Mouse (Mus musculus): Measurements from ENCODE around the gene Olfr690. TPM values are rescaled to one million over a fixed set of nuclear protein-coding genes. Genes with fewer than 3 reads are reported as not detected.

Gene Olfr690
- total and polyA plus RNA-seq, 2 experiments = not detected

GRCm38 (mm10) chr7:105342752-105343151 is 8.8 kb upstream of the Olfr690 start:
- 76% methylated on average over 2 of the region's 2 CpGs for WGBS
- no peaks in the 10 kb centered on the region for H3K36me3 ChIP-seq (ENCODE audit: control insufficient read depth, insufficient read depth, low read length)
- no peaks in the 10 kb centered on the region for H3K79me2 ChIP-seq (ENCODE audit: control insufficient read depth, insufficient read depth, low read length)
- H3K4me1 ChIP-seq (ENCODE audit: control insufficient read depth, insufficient read depth, low read length) = no peaks in the 10 kb centered on the region
- no peaks in the 10 kb centered on the region for H3K27me3 ChIP-seq (ENCODE audit: control insufficient read depth, insufficient read depth, low read length)
- TF ChIP-seq POLR2A (IDR thresholded peaks at IDR 0.05; ENCODE audit: extremely low read depth, insufficient read depth, low read length) = no peak
- TF ChIP-seq CTCF (IDR thresholded peaks at IDR 0.05; ENCODE audit: low read depth, low read length) = no peak
- no peak overlapping the region for H3K27ac ChIP-seq (replicated peaks; ENCODE audit: insufficient read depth, low read depth, low read length)
- no peak for DNase-seq (ENCODE audit: extremely low read depth, low read depth, low spot score)
- no peak overlapping the region for H3K4me3 ChIP-seq (ENCODE audit: insufficient read depth, low read depth, low read length)
- H3K9ac ChIP-seq (ENCODE audit: low read depth, low read length) = no peak overlapping the region

- Histone ChIP-seq H3K9ac (ENCODE audit: low read depth, low read length) (no peak within 1 kb of the TSS), H3K27me3 (ENCODE audit: control insufficient read depth, insufficient read depth, low read length) (no peaks in the 10 kb centered on the region), H3K79me2 (ENCODE audit: control insufficient read depth, insufficient read depth, low read length) (no peaks in the 10 kb centered on the region), H3K4me1 (ENCODE audit: control insufficient read depth, insufficient read depth, low read length) (no peaks in the 10 kb centered on the region), H3K27ac (replicated peaks; ENCODE audit: insufficient read depth, low read depth, low read length) (no peak within 1 kb of the TSS), H3K36me3 (ENCODE audit: control insufficient read depth, insufficient read depth, low read length) (no peaks in the 10 kb centered on the region), H3K4me3 (ENCODE audit: insufficient read depth, low read depth, low read length) (no peak within 1 kb of the TSS)
- DNase-seq (ENCODE audit: extremely low read depth, low read depth, low spot score) = no peak
- 42% methylated on average over 1 of the region's 1 CpGs for WGBS
- TF ChIP-seq CTCF (IDR thresholded peaks at IDR 0.05; ENCODE audit: low read depth, low read length) = no peak
- TF ChIP-seq POLR2A (IDR thresholded peaks at IDR 0.05; ENCODE audit: extremely low read depth, insufficient read depth, low read length) = no peak
Measured at GRCm38 (mm10) chr7:105342170-105342569, 8.3 kb upstream of the Olfr690 start, which contains the start of gene Olfr691. TSS of gene Olfr691 (minus strand) at chr7:105342270.

- Histone ChIP-seq H3K4me1 (ENCODE audit: control insufficient read depth, insufficient read depth, low read length) (no peaks in the 10 kb centered on the region), H3K4me3 (ENCODE audit: insufficient read depth, low read depth, low read length) (no peak overlapping the region), H3K27ac (replicated peaks; ENCODE audit: insufficient read depth, low read depth, low read length) (no peak overlapping the region), H3K9ac (ENCODE audit: low read depth, low read length) (no peak overlapping the region), H3K36me3 (ENCODE audit: control insufficient read depth, insufficient read depth, low read length) (no peaks in the 10 kb centered on the region), H3K27me3 (ENCODE audit: control insufficient read depth, insufficient read depth, low read length) (no peaks in the 10 kb centered on the region), H3K79me2 (ENCODE audit: control insufficient read depth, insufficient read depth, low read length) (no peaks in the 10 kb centered on the region)
- DNase-seq (ENCODE audit: extremely low read depth, low read depth, low spot score) = no peak
- WGBS = 56% methylated on average over 2 of the region's 2 CpGs
- TF ChIP-seq POLR2A (IDR thresholded peaks at IDR 0.05; ENCODE audit: extremely low read depth, insufficient read depth, low read length) (no peak), CTCF (IDR thresholded peaks at IDR 0.05; ENCODE audit: low read depth, low read length) (no peak)
Measured at GRCm38 (mm10) chr7:105325302-105325701, 8.6 kb downstream of the Olfr690 start.

- no peak for DNase-seq (ENCODE audit: extremely low read depth, low read depth, low spot score)
- no peak within 1 kb of the TSS for H3K9ac ChIP-seq (ENCODE audit: low read depth, low read length)
- TF ChIP-seq CTCF (IDR thresholded peaks at IDR 0.05; ENCODE audit: low read depth, low read length) = no peak
- no peak for TF ChIP-seq POLR2A (IDR thresholded peaks at IDR 0.05; ENCODE audit: extremely low read depth, insufficient read depth, low read length)
- H3K79me2 ChIP-seq (ENCODE audit: control insufficient read depth, insufficient read depth, low read length) = no peaks in the 10 kb centered on the region
- no peaks in the 10 kb centered on the region for H3K36me3 ChIP-seq (ENCODE audit: control insufficient read depth, insufficient read depth, low read length)
- no peak within 1 kb of the TSS for H3K4me3 ChIP-seq (ENCODE audit: insufficient read depth, low read depth, low read length)
- no peaks in the 10 kb centered on the region for H3K4me1 ChIP-seq (ENCODE audit: control insufficient read depth, insufficient read depth, low read length)
- WGBS = 68% methylated on average over 1 of the region's 1 CpGs
- no peak within 1 kb of the TSS for H3K27ac ChIP-seq (replicated peaks; ENCODE audit: insufficient read depth, low read depth, low read length)
- H3K27me3 ChIP-seq (ENCODE audit: control insufficient read depth, insufficient read depth, low read length) = no peaks in the 10 kb centered on the region
Measured at GRCm38 (mm10) chr7:105310865-105311264, 23.0 kb downstream of the Olfr690 start, which contains the start of gene Olfr689. TSS of gene Olfr689 (plus strand) at chr7:105311165.

- DNase-seq (ENCODE audit: extremely low read depth, low read depth, low spot score) = no peak
- no peaks in the 10 kb centered on the region for H3K4me1 ChIP-seq (ENCODE audit: control insufficient read depth, insufficient read depth, low read length)
- H3K27me3 ChIP-seq (ENCODE audit: control insufficient read depth, insufficient read depth, low read length) = no peaks in the 10 kb centered on the region
- TF ChIP-seq POLR2A (IDR thresholded peaks at IDR 0.05; ENCODE audit: extremely low read depth, insufficient read depth, low read length) = no peak
- no peak for TF ChIP-seq CTCF (IDR thresholded peaks at IDR 0.05; ENCODE audit: low read depth, low read length)
- H3K4me3 ChIP-seq (ENCODE audit: insufficient read depth, low read depth, low read length) = no peak overlapping the region
- no peak overlapping the region for H3K9ac ChIP-seq (ENCODE audit: low read depth, low read length)
- H3K79me2 ChIP-seq (ENCODE audit: control insufficient read depth, insufficient read depth, low read length) = no peaks in the 10 kb centered on the region
- H3K27ac ChIP-seq (replicated peaks; ENCODE audit: insufficient read depth, low read depth, low read length) = no peak overlapping the region
- H3K36me3 ChIP-seq (ENCODE audit: control insufficient read depth, insufficient read depth, low read length) = no peaks in the 10 kb centered on the region
Measured at GRCm38 (mm10) chr7:105290051-105290450, 43.9 kb downstream of the Olfr690 start.

- Histone ChIP-seq H3K79me2 (ENCODE audit: control insufficient read depth, insufficient read depth, low read length) (no peaks in the 10 kb centered on the region), H3K27ac (replicated peaks; ENCODE audit: insufficient read depth, low read depth, low read length) (no peak within 1 kb of the TSS), H3K4me1 (ENCODE audit: control insufficient read depth, insufficient read depth, low read length) (no peaks in the 10 kb centered on the region), H3K4me3 (ENCODE audit: insufficient read depth, low read depth, low read length) (no peak within 1 kb of the TSS), H3K36me3 (ENCODE audit: control insufficient read depth, insufficient read depth, low read length) (no peaks in the 10 kb centered on the region), H3K27me3 (ENCODE audit: control insufficient read depth, insufficient read depth, low read length) (no peaks in the 10 kb centered on the region), H3K9ac (ENCODE audit: low read depth, low read length) (no peak within 1 kb of the TSS)
- no peak for TF ChIP-seq POLR2A (IDR thresholded peaks at IDR 0.05; ENCODE audit: extremely low read depth, insufficient read depth, low read length)
- no peak for TF ChIP-seq CTCF (IDR thresholded peaks at IDR 0.05; ENCODE audit: low read depth, low read length)
- no peak for DNase-seq (ENCODE audit: extremely low read depth, low read depth, low spot score)
- WGBS = 72% methylated on average over 6 of the region's 6 CpGs
Measured at GRCm38 (mm10) chr7:105287795-105288194, 46.1 kb downstream of the Olfr690 start, which contains the start of gene Olfr688. TSS of gene Olfr688 (plus strand) at chr7:105288095.

Other genes with a start within 250 kb of the Olfr690 start
- gene Olfr680-ps1, start 241.3 kb downstream of the Olfr690 start, total RNA-seq (2014; rRNA removed) = not detected in 2 replicates
- gene Olfr680-ps1, start 241.3 kb downstream of the Olfr690 start, polyA plus RNA-seq (2012; rRNA removed) = not detected in 2 replicates
- not detected in 2 replicates for gene Olfr681, start 217.3 kb downstream of the Olfr690 start, total RNA-seq (2014; rRNA removed)
- not detected in 2 replicates for gene Olfr681, start 217.3 kb downstream of the Olfr690 start, polyA plus RNA-seq (2012; rRNA removed)
- not detected in 2 replicates for gene Olfr683, start 187.1 kb downstream of the Olfr690 start, total RNA-seq (2014; rRNA removed)
- not detected in 2 replicates for gene Olfr683, start 187.1 kb downstream of the Olfr690 start, polyA plus RNA-seq (2012; rRNA removed)
- not detected in 2 replicates for gene Olfr684, start 170.5 kb downstream of the Olfr690 start, total RNA-seq (2014; rRNA removed)
- gene Olfr684, start 170.5 kb downstream of the Olfr690 start, polyA plus RNA-seq (2012; rRNA removed) = not detected in 2 replicates
- not detected in 2 replicates for gene Olfr685, start 148.1 kb downstream of the Olfr690 start, total RNA-seq (2014; rRNA removed)
- not detected in 2 replicates for gene Olfr685, start 148.1 kb downstream of the Olfr690 start, polyA plus RNA-seq (2012; rRNA removed)
- not detected in 2 replicates for gene Olfr686, start 126.6 kb downstream of the Olfr690 start, total RNA-seq (2014; rRNA removed)
- not detected in 2 replicates for gene Olfr686, start 126.6 kb downstream of the Olfr690 start, polyA plus RNA-seq (2012; rRNA removed)
- gene Olfr688, start 46.0 kb downstream of the Olfr690 start, total RNA-seq (2014; rRNA removed) = not detected in 2 replicates
- not detected in 2 replicates for gene Olfr688, start 46.0 kb downstream of the Olfr690 start, polyA plus RNA-seq (2012; rRNA removed)
- not detected in 2 replicates for gene Olfr689, start 22.9 kb downstream of the Olfr690 start, total RNA-seq (2014; rRNA removed)
- not detected in 2 replicates for gene Olfr689, start 22.9 kb downstream of the Olfr690 start, polyA plus RNA-seq (2012; rRNA removed)
- gene Olfr691, start 8.2 kb upstream of the Olfr690 start, total RNA-seq (2014; rRNA removed) = not detected in 2 replicates
- gene Olfr691, start 8.2 kb upstream of the Olfr690 start, polyA plus RNA-seq (2012; rRNA removed) = not detected in 2 replicates
- gene Olfr692, start 34.1 kb upstream of the Olfr690 start, total RNA-seq (2014; rRNA removed) = not detected in 2 replicates
- gene Olfr692, start 34.1 kb upstream of the Olfr690 start, polyA plus RNA-seq (2012; rRNA removed) = not detected in 2 replicates
- gene Gm5901, start 40.9 kb upstream of the Olfr690 start, total RNA-seq (2014; rRNA removed) = not detected in 2 replicates
- gene Gm5901, start 40.9 kb upstream of the Olfr690 start, polyA plus RNA-seq (2012; rRNA removed) = 0.07 TPM in 1 of 2 replicates, not detected in the other
- gene Fam160a2, start 66.0 kb upstream of the Olfr690 start, total RNA-seq (2014; rRNA removed) = 4.5 and 7.7 TPM in 2 replicates
- gene Fam160a2, start 66.0 kb upstream of the Olfr690 start, polyA plus RNA-seq (2012; rRNA removed) = 16.3 and 26.8 TPM in 2 replicates
- not detected in 2 replicates for gene Cnga4, start 70.5 kb upstream of the Olfr690 start, total RNA-seq (2014; rRNA removed)
- 0.04 TPM in 2 replicates for gene Cnga4, start 70.5 kb upstream of the Olfr690 start, polyA plus RNA-seq (2012; rRNA removed)
- not detected in 2 replicates for gene Cckbr, start 91.6 kb upstream of the Olfr690 start, total RNA-seq (2014; rRNA removed)
- gene Cckbr, start 91.6 kb upstream of the Olfr690 start, polyA plus RNA-seq (2012; rRNA removed) = not detected in 2 replicates
- gene Cavin3, start 148.2 kb upstream of the Olfr690 start, total RNA-seq (2014; rRNA removed) = 0.67 and 1.1 TPM in 2 replicates
- gene Cavin3, start 148.2 kb upstream of the Olfr690 start, polyA plus RNA-seq (2012; rRNA removed) = 1.3 and 1.4 TPM in 2 replicates
- 33.1 and 38.1 TPM in 2 replicates for gene Smpd1, start 220.3 kb upstream of the Olfr690 start, total RNA-seq (2014; rRNA removed)
- gene Smpd1, start 220.3 kb upstream of the Olfr690 start, polyA plus RNA-seq (2012; rRNA removed) = 48.4 and 51.9 TPM in 2 replicates
- gene Apbb1, start 247.5 kb upstream of the Olfr690 start, total RNA-seq (2014; rRNA removed) = 1.1 TPM in 2 replicates
- gene Apbb1, start 247.5 kb upstream of the Olfr690 start, polyA plus RNA-seq (2012; rRNA removed) = 0.85 and 1.6 TPM in 2 replicates

Data from liver, adult 2 months (tissue).